Mouse (Mus musculus) c-Kit-positive CD71-positive TER-119-negative erythroid progenitor cells, embryonic 14.5 days (primary cell): ENCODE measurements around the gene Zbtb32.

Experiments used
- DNase-seq: peaks from one replicate; pipeline ENCODE4 v3.0.0-alpha.2; 2013; ENCODE audit warnings: low read depth

Zbtb32 gene

DNA sequence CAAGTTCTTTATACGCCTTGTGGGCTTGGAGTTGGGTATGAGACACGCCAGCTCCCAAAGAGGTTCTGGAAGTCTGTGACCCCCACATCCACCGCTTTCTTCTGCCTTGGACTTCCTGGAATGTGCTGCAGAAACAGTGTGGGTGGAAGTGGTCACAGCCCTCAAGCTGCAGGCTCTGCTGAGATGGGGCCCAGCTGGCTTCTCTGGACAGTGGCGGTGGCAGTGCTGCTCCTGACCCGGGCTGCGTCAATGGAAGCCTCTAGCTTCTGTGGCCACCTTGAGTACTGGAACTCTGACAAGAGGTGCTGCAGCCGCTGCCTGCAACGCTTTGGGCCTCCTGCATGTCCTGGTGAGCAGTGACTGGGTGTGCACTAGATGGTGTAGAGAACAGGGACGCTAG lies 32.7 kb downstream of the Zbtb32 start:
- no peak for DNase-seq

DNA sequence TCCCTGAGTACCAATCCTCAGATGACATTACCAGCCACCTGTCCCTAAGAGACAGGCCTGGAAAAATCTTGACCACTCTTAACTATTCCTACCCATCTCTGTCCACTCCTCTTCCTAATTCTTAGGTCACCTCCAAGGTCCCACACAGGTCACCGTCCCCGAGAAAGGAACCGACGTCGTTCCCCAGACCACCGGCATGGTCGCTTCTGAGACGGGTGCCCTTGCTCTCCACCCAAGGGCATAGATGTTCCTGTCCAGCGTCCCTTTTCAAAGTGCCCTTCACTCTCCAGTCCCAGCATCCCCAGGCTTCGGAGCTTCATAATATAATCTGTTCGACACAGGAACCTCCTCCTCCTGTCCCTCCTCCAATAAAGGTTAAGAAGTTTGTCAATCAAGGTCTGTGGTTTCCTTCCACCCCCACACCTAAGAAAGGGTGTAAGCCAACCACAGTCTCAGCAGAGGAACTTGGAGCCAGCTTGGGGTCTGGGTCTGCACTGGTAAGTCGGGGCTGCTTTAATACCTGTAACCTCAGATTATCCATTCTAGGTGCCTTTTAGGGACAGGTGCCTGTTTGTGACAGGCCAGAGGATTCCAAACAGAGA lies 33.6 kb downstream of the Zbtb32 start, which contains the start of gene Igflr1:
Igflr1 (plus strand) TSS at position 458 of the 602 bp plus-strand sequence.
- DNase-seq, result no peak

DNA sequence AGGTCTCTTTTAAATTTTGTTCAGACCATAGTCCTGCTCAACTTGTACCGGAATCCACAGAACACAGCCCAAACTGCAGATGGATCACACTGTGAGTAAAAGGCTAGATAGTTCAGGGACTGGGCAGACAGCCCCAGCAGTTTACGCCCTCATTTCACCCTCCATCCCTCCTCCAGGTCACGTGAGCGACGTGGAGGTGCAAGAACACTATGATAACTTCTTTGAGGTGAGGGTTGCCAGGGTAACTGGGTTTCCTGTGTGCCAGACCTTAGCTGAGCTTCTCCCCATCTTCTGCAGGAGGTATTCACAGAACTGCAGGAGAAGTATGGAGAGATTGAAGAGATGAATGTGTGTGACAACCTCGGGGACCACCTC lies 34.8 kb downstream of the Zbtb32 start:
- no peak for DNase-seq

DNA sequence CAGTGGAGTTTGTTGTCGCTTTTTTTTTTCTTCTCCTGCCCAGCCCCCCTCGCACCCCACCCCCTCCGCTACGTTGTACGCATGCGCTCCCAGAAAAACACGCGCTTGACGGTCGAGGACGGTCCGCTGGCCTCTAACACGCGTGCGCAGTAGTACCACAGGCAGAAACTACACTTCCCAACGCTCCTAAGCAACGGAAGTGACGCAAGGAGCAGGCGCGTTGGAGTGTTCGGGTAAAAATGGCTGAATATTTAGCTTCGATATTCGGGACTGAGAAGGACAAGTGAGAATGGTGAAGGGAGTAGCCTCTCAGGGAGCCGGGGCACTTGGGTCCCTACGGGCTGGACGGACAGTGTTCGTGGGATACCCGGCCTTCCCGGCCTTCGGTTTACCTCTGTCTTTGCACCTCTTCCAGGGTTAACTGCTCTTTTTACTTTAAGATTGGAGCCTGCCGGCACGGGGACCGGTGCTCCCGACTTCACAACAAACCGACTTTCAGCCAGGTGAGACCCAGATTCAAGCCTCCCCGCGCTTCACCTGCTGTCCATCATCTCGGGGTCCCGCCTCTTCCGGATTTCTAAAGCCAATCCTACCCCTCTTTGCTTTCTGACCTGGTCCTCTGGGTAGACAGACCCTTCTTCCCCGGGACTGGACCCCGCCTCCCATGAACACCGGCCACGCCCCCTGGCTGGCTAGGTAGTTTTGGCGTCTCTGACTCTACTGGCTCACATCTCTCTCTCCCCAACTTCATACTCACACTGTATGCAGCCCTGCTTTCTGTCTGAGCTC lies 35.4 kb downstream of the Zbtb32 start, which contains the start of the genes U2af1l4, Gm49396 and Psenen:
U2af1l4 (plus strand) TSS at position 185 of the 789 bp plus-strand sequence.
Gm49396 (plus strand) TSS at position 228 of the 789 bp plus-strand sequence.
Psenen (minus strand) TSS at position 511 of the 789 bp plus-strand sequence.
- DNase-seq, result peak; percentile 98

DNA sequence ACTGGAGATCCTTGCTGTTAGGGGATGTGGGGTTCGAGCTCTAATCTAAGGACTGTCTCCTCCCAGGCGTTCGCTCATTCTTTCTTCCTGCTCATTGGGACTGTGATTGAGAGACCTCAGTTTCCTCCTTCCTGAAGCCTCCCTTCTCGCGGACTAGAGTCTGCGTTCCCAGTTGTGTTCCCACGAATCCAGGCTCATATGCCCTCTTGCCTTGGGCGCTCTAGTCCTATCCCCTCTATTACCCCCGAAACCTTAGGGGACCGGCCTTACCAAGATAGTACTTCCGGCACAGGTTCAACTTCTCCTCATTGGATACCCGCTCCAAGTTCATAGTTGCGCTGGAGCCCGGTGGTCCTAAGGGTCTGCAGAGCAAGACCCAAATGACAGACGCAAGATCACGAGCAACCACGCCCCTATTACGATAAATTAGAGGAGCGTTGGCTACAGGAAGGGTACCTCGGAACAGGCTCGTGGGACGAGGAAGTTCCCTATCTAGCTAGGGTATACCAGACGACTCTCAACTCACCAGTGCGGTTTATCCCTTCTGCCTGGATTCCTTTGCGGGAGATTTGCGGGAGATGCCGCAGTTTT lies 36.1 kb downstream of the Zbtb32 start:
- DNase-seq, result peak; percentile 41

DNA sequence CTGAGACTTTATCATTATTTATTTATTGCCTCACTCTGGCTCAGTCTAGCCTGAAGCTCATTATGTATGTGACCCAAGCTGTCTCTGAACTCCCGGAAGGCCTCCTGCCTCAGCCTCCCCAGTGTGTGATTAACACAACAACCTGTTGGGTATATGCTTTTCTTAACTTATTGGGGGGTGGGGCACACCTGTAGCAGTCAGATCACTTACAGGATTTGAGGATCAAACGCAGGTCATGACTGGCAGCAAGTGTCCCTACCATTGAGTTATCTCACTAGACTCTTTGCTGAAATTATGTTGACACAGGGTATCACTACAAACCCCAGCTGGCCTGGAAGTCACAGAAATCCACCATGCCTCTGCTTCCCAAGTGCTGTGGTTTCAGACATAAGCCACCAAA lies 38.4 kb downstream of the Zbtb32 start:
- DNase-seq, result no peak

DNA sequence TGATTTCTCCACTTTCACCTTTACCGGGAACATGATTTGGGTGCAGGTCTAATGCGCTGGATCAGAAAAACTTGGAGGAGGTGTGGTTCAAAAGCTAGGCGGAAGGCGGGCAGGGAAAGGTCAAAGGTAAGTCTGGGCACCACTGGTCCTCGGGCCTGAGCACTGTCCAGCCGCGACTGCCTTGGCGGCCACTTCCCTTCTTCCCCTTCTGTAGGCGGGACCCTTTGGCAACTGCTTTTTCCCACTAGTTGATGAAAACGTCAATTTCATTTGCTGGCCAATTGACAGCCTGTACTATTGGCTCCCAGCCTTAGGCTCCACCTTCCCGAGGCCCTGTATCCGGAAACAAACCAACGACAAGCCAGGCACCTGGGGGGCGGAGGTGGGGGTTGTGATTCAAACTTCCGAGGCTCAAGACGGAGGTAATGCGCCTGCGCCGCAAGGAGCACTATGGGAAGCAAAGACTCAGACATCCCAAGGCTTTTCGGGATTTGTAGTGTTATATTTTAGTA lies 39.2 kb downstream of the Zbtb32 start, which contains the start of gene Lin37:
Lin37 (minus strand) TSS at position 396 of the 512 bp plus-strand sequence.
- DNase-seq, result peak; percentile 96

DNA sequence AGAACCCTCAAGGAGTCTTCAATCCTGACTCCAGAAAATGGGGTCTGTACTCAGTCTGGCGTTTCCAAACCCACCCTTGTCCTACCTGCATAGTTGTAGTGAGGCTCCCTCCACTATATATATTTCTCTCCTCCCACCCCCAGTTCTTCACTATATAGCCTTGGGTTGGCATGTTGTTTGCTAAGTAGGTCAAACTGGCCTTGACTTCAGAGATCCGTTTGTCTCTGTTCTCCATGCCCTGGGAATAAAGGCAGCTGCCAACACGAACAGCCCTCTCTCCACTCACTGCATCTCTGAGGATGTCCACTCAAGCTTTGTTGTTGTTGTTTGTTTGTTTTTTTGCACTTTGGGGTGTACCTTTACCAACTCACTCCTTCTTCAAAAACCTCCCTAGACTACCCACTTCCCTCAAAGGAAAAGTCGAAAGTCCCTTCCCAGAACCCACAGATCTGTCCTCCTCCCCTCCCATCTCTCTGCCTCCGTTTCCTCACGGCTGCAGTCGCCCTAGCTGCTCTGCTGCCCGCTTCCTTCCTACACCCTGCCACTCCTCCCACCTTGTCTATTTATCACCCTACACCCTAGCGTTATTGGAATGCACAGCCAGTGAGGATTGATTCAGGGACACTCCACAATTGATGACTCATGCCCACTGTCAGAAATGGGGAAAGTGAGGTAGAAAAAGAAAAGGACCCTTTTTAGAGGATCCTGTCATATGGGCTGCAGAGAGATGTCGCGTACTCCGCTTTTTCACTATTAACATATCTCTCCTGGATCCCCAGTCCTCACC lies 39.9 kb downstream of the Zbtb32 start:
- no peak for DNase-seq

DNA sequence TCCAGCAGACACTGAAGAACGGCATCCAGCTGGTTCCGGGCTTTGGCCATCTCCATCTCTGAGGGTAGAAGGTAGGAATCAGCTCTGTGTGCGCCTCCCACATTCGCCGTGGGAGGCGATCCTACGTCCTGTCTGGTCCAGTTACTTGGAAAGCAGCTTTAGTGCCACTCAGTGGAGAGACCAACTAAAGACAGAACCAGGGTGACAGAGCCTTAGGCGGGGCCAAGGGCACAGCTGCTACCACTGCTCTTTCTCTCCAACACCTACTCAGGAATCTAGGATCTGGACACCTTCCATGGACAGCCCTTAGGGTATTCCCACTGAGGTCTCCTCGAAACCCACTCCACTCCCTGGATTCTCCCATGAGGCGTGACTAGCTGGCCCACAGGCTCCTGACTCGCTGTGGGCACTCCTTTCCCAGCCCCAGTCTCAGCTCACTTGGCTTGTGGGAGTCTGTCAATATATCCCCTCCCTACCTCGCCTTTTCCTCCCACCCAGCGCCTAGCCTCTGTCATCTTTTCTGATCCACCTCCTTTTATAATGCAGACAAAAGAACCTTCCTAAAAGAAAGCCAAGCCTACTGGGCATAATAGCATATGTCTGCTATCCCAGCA lies 40.7 kb downstream of the Zbtb32 start:
- DNase-seq, result no peak

DNA sequence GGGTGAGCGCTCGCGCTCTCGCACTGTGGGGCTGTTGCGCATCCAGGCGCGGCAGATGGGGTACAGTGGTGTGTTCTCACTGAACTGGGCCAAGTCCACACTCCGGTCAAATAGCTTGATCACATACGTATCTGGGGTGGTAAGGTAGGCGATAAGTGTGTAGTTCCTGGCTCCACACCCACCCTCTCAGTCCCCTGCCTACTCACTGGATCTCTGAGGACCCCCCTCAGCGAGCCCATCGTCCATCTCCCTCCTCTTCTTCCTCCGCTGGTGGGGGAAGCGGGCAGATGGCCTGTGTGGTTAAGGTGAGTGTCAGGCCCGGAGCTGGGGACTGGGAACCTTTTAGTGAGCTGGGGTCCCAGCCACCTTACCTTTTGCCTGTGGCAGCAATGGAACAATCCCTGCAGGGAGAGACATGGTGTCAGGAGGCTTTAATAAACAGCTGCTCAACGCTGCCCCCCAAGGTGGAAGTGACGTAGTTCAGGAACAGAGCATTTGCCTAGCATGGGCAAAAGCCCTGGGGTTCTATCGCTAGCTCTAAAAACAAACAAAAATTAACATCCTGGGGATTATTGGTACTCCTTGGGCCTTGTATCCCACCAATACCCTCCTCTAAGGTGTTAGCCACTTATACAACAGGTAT lies 41.7 kb downstream of the Zbtb32 start:
- DNase-seq, result no peak

DNA sequence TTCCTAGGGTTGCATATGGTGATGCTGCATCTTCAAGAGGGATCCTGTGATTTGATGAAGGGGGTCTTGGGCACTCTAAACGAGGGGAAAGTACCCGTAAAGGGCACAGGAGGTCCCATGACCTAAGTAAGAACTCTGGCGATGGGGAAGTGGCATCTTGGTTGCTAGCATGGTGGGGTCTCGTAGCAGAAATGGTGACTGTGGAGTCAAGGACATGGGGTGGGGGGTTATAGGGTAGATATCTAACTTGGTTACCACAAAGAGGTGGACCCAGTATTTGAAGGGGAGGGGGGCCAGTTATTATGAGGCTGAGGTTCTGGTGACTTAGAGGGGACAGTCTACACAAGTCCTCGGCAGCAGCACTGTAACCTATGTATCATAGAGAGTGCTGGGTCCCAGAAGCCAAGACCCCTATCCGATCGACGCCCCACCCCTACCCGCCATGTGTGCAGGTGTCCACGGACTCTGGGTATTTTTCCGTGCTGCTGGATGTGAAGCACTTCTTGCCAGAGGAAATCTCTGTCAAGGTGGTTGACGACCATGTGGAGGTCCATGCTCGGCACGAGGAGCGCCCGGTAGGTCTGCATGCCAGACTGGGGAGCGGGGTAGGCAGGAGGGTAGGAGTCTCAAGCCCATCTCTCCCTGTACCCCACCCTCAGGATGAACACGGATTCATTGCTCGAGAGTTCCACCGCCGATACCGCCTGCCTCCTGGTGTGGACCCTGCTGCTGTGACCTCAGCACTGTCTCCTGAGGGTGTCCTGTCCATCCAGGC lies 44.7 kb downstream of the Zbtb32 start:
- no peak for DNase-seq

DNA sequence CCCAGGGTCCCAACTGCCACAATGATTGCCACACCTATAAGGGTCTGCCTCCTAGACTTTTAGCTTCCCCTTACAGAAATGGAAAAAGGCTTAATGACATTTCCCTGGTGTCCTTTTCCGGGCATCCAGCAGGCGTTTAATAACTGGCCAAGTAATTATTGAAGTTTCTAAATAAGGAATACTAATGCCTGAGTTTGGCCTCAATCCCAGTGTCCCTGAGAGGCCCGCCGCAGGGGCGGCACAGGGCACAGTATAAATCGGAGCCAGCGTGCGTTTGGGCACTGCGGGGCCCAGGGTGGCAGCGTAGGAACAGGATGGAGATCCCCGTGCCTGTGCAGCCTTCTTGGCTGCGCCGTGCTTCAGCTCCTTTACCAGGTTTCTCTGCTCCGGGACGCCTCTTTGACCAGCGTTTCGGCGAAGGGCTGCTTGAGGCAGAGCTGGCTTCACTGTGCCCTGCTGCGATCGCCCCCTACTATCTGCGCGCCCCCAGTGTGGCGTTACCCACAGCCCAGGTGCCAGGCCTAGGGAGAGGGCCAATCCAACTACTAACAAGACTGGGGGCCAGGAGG lies 45.6 kb downstream of the Zbtb32 start:
- DNase-seq, result no peak

DNA sequence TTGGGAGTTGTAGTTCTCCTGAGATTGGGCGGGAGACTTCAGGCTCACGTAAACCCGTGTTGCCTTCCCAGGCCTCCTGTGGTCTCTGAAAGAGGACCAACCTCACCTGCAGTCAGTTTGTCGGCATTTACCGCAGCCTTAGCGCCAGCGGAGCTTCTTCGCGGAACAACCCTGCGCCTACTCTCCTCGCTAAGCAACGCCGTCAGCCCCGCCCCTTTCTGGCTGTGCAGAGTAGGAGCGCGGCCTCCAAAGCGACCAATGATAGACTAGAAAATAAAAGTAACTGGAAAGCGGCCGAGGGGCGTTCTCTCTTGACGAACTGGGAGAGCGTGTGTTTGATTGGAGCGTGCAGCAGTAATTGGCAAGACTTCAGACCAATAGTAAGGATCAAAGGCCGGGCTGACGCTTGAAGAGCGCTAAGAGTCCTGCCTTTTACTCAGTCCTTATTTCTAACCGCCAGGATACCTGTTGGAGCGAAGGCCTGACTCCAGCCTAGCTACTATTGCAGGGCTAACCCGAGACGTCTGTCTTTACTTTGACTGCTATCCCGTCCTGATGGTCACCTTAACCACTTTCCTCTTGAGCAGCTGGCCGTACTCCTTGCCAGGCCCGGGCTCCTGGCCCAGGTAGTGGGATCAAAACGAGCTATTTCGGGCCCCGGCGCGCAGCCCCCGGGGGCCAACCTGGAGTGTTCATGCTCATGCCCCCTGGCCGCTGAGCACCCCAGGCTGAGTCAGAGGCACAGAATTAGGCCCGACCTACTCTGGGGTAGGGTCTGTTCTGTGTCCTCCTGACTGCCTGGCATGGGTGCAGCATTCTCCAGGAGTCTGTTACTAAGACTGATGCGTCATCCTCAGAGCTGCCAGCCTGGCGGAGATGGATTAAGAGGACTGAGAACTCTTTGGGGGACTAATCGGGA lies 46.3 kb downstream of the Zbtb32 start, which contains the start of the genes Hspb6 and Proser3:
Hspb6 (plus strand) TSS at position 77 of the 919 bp plus-strand sequence.
Proser3 (minus strand) TSS at position 198 of the 919 bp plus-strand sequence.
- DNase-seq, result peak; percentile 99

DNA sequence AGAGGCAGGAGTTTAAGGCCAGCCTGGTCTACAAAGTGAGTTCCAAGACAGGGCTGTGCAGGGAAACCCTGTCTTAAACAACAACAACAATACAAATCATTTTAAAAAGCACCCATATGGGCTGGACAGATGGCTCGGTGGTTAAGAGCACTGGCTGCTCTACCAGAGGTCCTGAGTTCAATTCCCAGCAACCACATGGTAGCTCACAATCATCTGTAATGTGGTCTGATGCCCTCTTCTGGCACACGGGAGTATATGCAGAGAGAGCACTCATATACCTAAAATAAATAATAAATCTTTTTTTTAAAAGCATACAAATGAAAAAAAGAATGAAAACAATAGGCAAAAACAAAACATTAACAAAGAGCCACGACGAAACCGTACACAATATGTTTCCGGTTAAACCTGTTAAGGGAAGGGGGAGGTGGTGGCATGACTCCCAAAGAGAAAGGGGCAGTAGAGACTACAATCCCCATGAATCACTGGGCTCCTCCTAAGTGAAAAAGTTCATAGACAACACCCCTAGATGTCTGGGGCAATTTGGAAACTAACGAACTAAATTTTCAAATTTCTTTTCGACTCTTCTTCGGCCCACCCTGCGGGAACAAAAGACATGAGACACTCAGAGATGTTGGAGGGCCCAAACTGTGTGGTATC lies 47.1 kb downstream of the Zbtb32 start:
- DNase-seq, result no peak

DNA sequence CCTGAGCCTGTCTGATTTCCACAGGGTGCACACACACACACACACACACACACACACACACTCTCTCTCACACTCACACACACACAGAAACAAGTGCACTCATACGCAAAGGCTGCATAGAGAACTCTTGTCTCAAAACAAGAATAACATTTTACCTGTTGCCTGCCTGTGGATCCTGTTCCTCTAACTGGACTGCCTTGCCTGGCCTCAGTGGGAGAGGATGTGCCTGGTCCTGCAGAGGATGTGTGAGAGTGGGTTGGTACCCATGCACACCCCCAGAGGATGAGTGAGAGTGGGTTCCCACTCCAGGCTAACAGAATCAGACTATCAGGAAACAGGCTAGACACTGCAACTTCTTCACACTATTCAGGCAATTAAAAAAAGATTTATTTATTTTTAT lies 48.1 kb downstream of the Zbtb32 start:
- DNase-seq, result no peak

DNA sequence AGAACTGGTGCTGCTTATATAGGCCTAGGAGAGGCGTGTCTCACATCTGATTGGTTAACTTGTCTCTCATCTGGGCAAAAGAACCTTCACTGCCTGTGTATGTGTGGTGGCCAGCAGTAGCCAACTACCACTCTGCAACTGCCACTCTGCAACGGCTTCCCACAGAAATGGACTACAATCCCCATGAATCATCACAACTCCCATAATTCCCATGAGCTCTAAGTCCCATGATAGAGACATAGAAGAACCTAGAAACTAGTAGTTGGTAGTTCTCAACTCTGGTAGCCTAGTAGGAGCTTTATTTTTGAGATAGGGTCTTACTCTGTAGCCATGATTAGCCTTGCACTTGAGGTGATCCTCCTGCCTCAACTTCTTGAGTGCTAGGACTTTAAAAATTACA lies 48.8 kb downstream of the Zbtb32 start:
- DNase-seq, result no peak

DNA sequence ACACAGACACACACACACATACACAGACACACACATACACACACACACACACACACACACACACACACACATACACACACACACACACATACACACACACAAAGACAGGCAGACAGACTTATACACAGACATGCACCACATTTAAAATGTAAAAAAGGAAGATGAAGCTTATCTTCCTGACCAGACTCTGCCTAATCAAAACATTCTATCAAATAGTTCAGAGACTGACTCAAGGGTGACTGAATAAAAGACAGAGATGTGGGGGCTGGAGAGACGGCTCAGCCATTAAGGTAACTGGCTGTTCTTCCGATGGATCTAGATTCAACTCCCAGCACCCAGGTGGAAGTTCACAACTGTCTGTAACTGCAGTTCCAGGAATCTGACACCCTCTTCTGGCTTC lies 54.4 kb downstream of the Zbtb32 start:
- DNase-seq, result peak; percentile 37

DNA sequence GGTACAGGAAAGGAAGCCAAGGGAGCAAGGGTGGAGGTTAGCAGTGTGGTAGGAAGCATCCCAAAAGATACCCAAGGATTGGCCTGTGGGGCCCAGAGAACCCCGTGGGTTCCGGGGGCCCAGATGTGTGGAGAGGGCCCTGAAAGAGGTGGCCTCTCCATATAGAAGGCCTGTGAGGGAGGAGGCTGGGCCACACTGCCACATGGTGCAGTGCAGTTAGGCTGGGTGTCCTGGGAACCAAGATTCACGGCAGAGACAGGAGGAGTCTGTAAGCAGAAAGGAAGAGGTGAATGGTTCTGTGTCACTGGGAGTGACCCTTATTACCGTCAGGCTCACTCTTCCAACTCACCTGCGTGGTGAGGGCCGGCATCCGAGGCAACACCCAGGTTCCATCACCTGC lies 58.1 kb downstream of the Zbtb32 start:
- DNase-seq, result no peak
